Mouse (Mus musculus): ENCODE measurements at regions not wholly inside any gene's neighbourhood (a gene's known extent, or its start where the extent isn't known, plus 50 kb on each side); places are given as distances from the start of the nearest gene placed in this dataset.
"Not testable (repeated sequence)": the region's sequence is repeated elsewhere in the genome, so short reads cannot be mapped to it uniquely, and the experiment has no call there.

DNA sequence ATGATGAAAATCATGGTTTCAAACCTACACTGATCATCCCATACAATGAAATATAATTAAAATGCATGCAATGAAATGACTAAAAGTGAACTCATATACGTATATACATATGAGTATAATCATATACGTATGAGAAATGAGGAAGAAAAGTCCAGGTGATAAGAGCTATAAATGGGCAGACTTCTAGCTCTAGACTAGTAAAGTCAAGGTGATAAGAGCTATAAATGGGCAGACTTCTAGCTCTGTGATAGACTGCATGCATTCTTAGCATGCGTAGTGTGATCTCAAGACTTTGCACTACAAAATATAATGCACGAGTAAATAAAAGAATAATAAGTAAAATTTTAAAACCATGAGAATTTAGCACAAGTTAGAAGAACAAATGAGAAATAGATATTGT is 606.2 kb upstream of the Gpc5 start:
- DNase-seq (ENCODE audit: low read depth) = no peak

DNA sequence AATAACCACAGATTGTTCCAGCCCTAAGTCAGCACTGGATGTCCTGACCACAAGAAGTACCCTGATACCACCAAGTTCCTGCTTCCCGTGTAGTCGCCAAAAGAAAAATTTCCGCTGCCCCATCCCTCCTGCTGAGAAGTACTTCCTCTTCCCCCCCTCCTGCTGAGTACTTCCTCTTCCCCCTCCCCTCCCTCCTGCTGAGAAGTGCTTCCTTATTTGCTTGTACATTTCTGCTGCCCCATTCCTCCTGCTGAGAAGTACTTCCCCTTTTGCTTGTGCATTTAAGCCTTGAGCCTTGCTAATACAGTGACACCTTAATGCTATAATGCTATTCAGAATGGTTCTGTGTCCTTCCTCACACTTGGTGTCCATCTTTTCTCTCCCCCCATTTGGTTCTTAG is 598.6 kb upstream of the Gpc5 start:
- DNase-seq (ENCODE audit: low read depth) = not testable (repeated sequence)

DNA sequence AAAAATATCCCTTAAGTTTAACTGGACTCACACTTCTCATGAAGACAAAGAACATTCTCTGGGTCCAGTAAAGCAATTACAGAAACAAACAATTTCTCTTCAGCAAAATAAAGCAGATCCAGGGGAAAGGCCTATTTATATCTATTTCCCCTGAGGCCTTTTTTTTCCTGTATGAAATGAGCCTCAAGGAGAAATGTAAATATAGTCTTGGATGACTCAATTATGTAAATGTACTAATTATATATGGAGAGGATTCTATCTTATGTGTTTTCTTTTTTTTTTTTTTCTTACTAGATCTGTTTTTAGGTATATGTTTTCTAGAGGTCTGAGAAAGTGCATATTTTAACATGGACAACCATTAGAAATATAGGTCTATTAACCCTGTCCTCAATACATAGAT is 587.0 kb upstream of the Gpc5 start:
- DNase-seq (ENCODE audit: low read depth) = no peak

DNA sequence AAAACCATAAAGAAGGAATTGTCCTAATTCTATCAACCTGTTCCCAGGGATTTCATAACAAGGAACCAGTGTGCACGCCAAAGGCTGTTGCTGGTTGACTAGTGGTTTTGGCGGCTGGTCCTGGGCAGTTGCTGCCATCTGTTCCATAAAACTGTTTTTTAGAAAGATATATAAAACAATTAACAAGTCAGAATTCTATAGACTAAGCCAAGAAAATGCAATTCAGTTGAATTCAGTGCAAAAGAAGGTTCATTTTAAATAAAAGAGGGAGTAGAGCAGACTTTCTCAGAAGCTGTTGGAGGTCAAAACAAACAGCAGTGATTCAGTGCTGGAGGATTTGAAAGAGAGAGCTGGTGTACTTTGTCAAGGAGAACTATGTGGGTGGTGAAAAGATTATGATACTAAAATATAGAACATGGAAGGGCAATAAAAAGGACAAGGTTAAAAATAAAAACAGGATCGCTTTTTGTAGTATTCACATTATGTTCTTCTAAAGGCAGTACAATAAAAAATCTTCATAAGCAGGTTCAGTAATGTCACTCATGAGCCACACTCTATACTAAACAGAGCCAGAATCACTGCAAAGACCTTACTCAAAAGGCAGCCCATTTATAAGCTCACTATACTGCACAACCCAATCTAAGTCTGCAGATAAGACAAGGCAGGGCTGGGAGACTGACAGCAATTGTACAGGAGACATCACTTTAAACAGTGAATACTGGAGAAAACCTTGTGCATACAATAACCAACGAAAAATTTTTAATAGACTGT is 543.9 kb upstream of the Gpc5 start:
- no peak for DNase-seq (ENCODE audit: low read depth)

DNA sequence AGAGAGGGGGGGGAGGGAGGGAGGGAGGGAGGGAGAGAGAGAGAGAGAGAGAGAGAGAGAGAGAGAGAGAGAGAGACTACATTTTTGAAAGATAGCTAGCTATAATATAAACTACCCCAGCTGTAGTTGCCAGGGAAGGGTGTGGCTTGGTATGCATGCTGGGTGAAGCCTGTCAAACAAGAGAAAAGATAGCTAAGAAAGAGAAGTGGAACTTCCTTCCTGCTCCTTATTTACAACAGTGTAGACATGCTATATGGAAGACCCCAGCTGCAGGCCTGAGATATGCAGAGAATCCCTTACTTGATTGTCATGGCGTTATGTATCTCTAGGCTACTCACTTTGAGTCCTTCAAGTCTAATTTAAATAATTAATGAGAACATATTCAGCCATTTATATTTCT is 542.9 kb upstream of the Gpc5 start:
- DNase-seq (ENCODE audit: low read depth) = no peak

DNA sequence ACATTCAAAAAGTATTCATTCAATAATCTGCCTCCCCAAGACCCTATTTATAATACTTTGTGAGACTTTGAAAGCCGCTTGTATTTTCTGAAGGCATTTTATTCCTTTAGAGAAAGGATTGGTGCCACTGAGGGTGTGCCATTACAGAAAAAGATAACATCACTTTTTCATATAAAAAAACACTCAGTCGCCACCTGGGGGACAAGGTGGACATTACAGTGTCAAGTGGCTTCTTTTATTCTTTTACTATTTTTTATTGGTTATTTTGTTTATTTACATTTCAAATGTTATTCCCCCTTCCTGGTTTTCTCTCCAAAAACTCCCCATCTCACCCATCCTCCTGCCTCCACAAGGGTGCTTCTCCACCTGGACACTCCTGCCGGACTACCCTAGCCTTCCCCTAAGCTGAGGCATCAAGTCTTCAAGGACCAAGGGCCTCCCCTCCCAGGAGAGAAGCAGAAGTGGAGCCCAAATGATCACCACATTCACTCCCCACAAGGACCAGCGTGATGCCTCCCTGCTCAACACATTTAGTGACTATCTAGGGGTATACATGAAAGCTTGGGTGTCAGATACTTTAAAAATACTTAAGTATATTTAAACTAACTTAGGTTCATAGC is 525.5 kb upstream of the Gpc5 start:
- DNase-seq (ENCODE audit: low read depth) = peak; percentile 4

DNA sequence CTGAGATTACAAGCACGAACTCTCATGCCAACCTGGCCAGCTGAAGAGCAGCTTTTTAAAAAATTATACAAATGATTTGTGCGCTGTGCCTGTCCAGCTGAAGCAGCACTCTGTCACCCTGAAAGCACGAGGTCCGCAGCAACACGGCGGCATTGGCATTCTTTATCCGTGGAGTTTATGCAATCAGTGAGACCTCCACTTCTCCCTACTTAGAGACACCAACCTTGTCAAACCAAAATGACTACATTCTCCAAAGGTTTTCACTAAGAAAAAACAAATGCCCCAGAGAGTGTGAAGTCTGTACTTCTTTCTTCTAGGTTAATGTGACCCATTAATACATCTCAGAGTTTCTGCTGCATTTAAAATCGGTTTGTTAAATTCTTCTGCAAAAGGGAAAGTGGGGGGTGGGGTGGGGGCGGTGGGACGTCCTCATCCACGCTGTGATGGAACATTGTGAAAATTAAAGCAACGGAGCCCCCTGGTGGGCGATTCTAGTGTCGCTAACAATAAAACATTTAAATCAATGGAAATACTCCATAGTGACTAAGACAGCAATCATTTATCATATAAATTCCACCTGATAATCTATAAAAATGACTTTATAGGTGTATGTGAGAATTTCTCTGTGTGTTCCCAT is 524.2 kb upstream of the Gpc5 start:
- peak; percentile 22 for DNase-seq (ENCODE audit: low read depth)

DNA sequence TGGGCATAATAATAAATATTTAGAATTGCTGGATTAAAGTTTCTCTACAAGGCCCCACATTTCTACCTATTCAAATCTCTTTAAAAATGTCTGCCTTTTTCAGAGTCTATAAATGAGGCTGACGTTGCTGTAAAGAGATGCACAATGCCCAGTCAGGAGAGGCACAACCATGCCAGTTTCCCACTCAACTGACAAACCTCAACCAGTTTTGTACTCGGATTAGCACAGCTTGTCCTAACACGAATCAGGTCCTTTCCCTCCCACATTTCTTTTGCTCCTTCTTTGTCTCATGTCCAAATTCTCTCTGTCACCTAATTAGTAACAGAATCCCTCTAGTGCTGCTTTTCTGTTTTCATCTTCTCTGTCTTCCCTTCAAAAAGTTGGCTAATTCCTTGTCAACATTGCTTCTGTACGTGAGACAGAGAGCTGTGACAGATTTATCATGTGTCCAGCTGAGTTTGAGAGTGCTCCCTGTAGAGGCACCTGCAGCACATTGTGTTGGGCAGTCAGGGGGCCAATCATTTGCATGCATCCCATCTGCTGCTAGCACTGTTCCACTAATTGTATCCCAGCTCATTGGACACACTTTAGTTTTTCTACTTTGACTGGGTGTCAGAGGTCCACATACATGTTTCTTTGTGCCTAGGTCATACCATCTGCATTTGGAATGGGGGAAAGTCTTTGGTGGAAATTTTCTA is 504.5 kb upstream of the Gpc5 start:
- DNase-seq (ENCODE audit: low read depth) = no peak

DNA sequence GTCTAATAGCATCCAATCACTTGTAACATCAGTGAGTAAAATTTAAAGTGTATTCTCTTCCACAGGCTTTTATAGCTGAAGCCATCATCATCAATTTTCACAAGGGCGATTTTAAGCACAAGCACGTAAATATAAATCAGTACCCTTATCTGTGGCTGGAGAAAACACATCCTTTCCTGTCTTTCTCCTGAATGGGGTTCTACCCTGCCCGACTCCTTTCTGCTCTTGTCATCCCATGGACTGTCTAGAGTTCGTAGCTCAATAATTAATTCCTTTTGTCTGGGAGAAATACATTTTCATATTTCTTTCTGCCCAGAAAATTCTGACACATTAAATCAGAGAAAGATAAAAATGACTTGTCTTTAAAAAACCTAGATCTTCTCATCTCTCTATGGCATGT is 482.7 kb upstream of the Gpc5 start:
- DNase-seq (ENCODE audit: low read depth) = no peak

DNA sequence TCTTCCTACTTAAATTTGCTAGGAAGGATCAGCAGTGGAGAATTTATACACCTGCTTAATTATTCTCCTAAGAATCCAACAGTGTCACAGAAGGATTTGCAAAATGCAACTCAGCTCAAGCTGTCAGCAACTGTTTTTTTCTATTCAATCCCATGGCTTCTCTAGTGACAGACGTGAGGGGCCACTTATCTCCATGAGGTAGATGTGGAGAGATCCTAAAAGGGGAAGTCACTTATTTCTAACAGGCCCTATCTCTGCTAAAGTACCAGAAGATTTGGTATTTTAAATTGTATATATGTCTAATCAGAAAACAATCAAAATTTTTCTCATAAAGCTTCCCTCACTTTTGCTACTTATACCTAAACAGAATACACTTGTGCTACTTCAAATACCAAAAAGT is 479.6 kb upstream of the Gpc5 start:
- no peak for DNase-seq (ENCODE audit: low read depth)

DNA sequence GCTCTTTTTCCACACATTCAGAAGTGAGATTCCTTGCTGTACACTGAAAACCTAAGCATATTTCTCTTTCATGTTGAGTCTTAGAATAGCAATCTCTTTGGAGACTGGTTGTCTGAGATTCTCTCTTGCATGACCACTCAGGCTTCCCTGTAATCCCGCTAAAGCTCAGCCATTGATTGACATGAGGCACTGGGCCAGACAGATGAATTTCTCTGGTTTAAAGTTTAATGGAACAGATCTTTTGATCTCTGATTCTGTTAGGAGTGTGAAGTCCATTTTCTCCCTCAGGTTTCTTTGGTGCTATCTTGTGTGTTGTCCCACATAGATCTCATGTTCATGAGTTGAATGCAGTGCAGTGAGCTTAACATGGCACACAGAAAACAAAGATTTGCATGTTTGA is 435.4 kb upstream of the Gpc5 start:
- DNase-seq (ENCODE audit: low read depth) = no peak

DNA sequence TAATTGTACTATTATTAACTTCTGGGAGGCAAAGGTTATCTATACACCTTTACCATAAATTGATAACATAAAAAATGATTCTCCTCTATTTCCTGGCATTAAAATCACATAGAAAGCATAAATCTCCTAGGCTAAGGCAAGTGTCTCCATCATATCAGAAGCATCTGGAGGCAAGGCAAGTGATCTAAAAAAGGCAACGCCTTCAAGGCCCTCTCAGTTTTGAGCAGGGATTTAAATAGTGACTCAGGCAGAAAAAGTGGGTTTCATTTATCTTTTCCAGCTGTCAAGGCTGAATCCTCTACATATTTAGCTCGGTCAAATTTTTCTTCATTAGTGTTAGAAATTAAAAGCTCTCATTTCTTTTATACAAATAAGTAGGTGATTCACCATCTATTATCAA is 430.0 kb upstream of the Gpc5 start:
- no peak for DNase-seq (ENCODE audit: low read depth)

DNA sequence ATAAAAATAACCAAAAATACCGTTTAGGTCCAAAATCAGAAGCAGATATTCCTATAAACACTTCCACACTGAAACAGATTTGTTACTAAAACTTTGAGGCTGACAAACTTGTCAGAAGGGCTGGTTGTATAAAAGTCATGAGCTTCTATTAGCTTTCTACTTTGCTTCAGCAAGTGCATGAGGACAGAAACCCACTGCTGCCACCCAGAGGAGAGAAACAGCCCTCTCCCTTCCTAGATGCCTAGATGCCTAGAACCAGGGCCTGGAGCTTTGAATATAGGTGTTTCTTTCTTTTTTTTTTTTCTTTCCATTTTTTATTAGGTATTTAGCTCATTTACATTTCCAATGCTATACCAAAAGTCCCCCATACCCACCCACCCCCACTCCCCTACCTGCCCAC is 406.9 kb upstream of the Gpc5 start:
- DNase-seq (ENCODE audit: low read depth) = no peak

DNA sequence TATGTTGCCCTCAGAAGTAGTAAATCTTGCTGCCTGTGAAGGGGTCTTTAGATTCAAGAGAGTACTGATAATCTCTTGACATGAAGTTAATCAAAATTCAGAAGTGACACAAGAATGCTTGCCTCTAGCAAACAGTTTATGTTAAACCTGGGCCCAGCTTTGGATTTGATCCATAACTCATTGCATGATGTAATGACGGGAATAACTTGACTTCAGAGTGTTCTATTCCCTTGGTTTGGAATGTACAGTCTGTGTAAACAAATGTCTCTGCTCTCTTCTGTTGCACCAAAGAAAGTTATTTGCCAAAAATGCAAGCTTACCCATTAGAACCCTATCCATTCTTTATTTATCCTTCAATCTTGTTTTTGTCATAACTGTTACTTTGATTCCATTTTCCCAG is 397.1 kb upstream of the Gpc5 start:
- DNase-seq (ENCODE audit: low read depth) = no peak

DNA sequence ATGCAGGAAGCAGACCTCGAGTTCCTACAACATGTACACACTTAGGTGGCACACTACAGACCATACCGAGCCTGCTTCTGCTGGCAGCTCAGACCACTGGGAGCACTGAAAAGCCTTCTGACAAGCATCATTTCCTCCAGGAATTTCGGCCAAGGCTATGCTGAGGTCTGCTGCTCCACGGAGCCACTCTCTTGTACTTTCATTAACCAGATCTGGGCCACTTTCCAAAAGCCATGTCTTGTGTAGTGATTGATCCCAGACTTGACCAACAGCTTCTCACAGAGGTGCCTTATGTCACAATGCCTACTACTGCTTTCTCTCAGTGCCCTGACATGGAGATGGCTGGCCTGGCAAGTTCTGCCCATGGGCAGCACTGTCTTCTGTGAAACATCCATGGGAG is 394.5 kb upstream of the Gpc5 start:
- peak; percentile 1 for DNase-seq (ENCODE audit: low read depth)

DNA sequence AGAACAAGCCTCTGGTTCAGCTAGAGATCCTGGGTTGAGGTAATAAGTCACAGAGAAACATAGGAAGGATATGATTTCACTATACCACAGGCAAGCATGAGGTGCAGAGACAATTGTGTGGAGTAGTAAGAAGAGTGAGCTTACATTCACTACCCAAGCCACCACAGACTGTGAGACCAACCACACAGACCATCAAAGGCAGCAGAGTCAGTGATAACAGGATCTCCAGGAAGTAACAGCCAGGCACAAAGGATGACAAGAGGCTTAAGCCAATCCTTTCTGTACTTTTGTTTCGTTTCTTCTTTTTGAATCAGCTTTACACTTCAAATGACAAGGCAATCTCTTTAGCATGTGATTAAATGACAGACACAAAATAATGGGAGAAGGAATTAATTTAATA is 368.9 kb upstream of the Gpc5 start:
- no peak for DNase-seq (ENCODE audit: low read depth)

DNA sequence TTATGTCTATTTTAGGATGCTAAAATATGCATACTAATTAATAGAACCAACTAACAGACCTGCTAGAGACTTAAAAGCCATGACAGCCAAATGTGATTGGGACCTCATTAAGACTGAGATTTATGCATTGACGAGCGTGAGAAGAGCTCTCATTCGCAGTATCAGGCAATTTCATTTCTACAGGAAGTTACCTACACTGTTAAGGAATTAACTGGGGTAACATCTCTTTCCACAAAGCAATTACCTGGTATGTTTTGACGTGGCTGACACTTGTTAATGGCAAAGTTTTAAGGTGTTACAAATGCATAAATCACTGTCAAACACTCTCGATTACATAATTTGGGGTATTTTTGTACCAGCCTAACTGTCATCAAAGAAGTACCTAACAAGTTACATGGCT is 324.7 kb upstream of the Gpc5 start:
- no peak for DNase-seq (ENCODE audit: low read depth)

DNA sequence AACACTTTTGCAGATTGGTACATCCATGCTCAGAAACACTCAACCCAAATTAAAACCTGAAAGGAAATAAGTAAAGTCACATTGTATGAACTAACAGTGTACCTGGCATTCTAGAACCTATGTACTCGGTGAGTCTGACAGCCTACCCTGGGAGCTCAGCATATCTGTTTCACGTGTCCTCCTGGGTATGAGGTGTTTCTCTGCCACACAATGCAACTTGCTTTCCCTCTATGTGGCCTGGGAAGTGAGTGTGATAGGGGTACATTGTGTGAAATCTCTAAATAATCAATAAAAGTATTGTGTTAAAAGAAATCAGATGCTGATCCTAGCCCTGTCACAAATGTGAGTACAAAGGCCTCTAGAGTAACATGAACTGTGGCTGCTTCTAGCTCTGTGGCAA is 315.3 kb upstream of the Gpc5 start:
- DNase-seq (ENCODE audit: low read depth) = no peak

DNA sequence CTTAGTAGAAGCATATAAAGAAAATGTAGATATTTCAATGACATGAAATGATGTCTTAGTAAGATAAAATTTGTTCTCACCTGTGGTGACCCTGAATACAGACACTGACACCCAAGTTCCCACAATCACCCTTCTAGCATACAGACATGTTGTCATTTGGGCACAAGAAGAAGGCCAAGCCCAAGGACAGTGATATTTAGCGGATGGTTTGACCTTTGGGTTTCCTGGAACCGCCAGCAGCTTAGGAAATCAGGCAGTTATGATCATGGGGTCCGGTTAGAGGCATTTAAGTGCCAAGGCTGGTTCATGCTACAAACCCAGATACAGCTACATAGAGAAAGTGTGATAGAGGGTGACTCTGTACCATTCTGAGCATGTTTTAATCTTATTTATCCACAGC is 310.2 kb upstream of the Gpc5 start:
- DNase-seq (ENCODE audit: low read depth) = no peak

DNA sequence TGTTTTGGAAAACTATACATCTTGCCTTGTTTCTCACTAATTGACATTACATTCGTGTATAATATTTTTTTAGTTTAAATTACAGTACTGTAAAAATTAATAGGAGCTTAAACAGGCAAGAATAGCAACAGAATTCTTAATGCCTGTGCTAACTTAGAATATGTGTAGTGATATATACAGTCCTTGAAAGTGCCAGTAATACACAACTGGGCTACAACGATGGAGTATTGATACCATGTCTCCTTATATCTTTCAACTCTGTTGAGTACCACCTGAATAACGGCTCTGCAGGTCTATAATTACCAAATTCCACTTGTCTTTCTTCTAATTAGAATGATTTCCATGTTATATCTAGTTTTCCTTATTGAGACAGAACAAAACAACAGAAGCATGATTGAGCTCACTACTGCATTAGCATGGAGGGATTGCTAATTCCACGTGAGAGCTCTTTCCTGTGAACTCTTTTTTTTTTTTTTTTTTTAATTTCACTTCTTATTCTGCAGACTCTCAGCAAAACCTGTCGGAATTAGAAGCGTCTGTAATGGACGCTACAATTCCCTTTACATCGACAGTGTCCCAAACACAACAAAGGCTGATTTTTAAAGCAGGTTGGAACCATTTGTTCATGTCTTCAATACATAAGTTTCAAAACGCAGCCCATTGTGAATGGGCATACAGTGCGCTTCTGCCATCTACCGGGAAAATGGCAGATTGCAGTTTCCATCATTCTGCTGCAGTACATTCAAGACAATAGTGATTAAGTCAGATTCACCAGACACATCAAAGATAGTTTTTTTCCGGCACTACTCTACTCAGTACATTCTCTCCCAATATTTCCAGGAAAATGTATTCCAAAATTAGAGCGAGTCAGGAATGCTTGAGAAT is 300.8 kb upstream of the Gpc5 start:
- peak; percentile 70 for DNase-seq (ENCODE audit: low read depth)

DNA sequence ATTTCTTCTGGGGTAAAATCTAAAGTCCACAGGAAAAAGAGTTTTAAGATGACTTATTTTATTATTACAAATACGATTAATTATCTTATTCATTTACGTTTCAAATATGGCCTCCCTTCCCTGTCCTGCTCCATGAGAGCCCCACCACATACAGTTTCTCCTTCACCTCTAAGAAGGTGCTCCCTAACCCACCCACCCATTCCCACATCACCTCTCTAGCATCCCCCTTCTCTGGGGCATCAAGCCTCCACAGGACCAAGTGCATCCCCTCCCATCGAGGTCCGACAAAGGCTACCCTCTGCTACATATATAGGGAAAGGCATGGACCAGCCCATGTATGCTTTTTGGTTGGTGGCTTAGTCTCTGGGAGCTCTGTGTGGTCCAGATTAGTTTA is 300.2 kb upstream of the Gpc5 start:
- no peak for DNase-seq (ENCODE audit: low read depth)

DNA sequence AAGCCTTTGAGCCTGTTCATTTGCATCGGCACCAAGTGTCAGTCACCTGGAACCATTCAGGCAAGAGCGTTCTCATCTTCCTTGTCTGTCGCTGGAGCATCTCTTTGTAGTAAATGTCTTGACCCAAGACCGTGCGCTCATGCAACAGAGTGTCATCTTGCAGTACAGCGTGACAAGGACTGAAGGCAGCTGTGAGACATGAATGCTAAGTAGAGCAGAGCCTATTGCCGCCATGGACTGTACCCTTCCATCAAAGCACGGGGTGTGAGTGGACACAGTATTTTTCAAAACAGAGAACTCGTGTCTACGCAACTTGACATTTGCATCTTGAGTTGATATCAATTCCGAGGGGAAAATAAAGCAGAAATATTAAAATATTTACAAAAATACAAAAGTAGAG is 287.4 kb upstream of the Gpc5 start:
- DNase-seq (ENCODE audit: low read depth) = no peak
